Mouse (Mus musculus): ENCODE measurements around the gene Itgbl1. TPM values are rescaled to one million over a fixed set of nuclear protein-coding genes. Genes with fewer than 3 reads are reported as not detected.

The Itgbl1 gene
- polyA plus RNA-seq, 1 experiment from 2014 or later, result 0.07 TPM

- ATAC-seq (ENCODE audit: insufficient number of reproducible peaks, low FRiP score, low TSS enrichment, low read depth) (no peak), DNase-seq (ENCODE audit: low spot score) (no peak)
- H3K27ac ChIP-seq (replicated peaks; ENCODE audit: low read depth, low read length), result no peak overlapping the region
- H3K36me3 ChIP-seq (ENCODE audit: control insufficient read depth, insufficient read depth, low read length), result no peaks in the 10 kb centered on the region
- WGBS, result 86% methylated on average over 8 of the region's 8 CpGs
- no peak overlapping the region for H3K9ac ChIP-seq (ENCODE audit: low read length)
- no peak overlapping the region for H3K4me3 ChIP-seq (ENCODE audit: low read depth, low read length)
- no peak overlapping the region for H3K4me2 ChIP-seq (ENCODE audit: low read depth, severe bottlenecking)
- H3K27me3 ChIP-seq (ENCODE audit: control insufficient read depth, insufficient read depth, low read length), result no peaks in the 10 kb centered on the region
- H3K4me1 ChIP-seq (ENCODE audit: control insufficient read depth, insufficient read depth, low read length), result no peaks in the 10 kb centered on the region
- no peaks in the 10 kb centered on the region for H3K9me3 ChIP-seq (ENCODE audit: control insufficient read depth, low read length)
Observed at GRCm38 (mm10) chr14:123843675-123844425, 184.1 kb downstream of the Itgbl1 start.

- Histone ChIP-seq H3K4me2 (ENCODE audit: low read depth, severe bottlenecking) (no peak overlapping the region), H3K36me3 (ENCODE audit: control insufficient read depth, insufficient read depth, low read length) (no peaks in the 10 kb centered on the region), H3K4me1 (ENCODE audit: control insufficient read depth, insufficient read depth, low read length) (no peaks in the 10 kb centered on the region), H3K27me3 (ENCODE audit: control insufficient read depth, insufficient read depth, low read length) (no peaks in the 10 kb centered on the region), H3K9ac (ENCODE audit: low read length) (no peak overlapping the region), H3K4me3 (ENCODE audit: low read depth, low read length) (no peak overlapping the region), H3K9me3 (ENCODE audit: control insufficient read depth, low read length) (no peaks in the 10 kb centered on the region), H3K27ac (replicated peaks; ENCODE audit: low read depth, low read length) (no peak overlapping the region)
- DNase-seq (ENCODE audit: low spot score) (no peak), ATAC-seq (ENCODE audit: insufficient number of reproducible peaks, low FRiP score, low TSS enrichment, low read depth) (no peak)
- 81% methylated on average over 1 of the region's 1 CpGs for WGBS
Observed at GRCm38 (mm10) chr14:123864531-123864930, 204.8 kb downstream of the Itgbl1 start.

- no peaks in the 10 kb centered on the region for H3K27me3 ChIP-seq (ENCODE audit: control insufficient read depth, insufficient read depth, low read length)
- H3K4me2 ChIP-seq (ENCODE audit: low read depth, severe bottlenecking), result no peak overlapping the region
- no peak overlapping the region for H3K4me3 ChIP-seq (ENCODE audit: low read depth, low read length)
- WGBS, result 45% methylated on average over 6 of the region's 6 CpGs
- no peaks in the 10 kb centered on the region for H3K9me3 ChIP-seq (ENCODE audit: control insufficient read depth, low read length)
- H3K27ac ChIP-seq (replicated peaks; ENCODE audit: low read depth, low read length), result no peak overlapping the region
- H3K9ac ChIP-seq (ENCODE audit: low read length), result no peak overlapping the region
- no peaks in the 10 kb centered on the region for H3K36me3 ChIP-seq (ENCODE audit: control insufficient read depth, insufficient read depth, low read length)
- no peak for DNase-seq (ENCODE audit: low spot score)
- H3K4me1 ChIP-seq (ENCODE audit: control insufficient read depth, insufficient read depth, low read length), result no peaks in the 10 kb centered on the region
- ATAC-seq (ENCODE audit: insufficient number of reproducible peaks, low FRiP score, low TSS enrichment, low read depth), result no peak
Observed at GRCm38 (mm10) chr14:123865779-123866726, 206.3 kb downstream of the Itgbl1 start.

GRCm38 (mm10) chr14:123927903-123928302, 268.1 kb downstream of the Itgbl1 start:
- H3K9me3 ChIP-seq (ENCODE audit: control insufficient read depth, low read length), result no peaks in the 10 kb centered on the region
- H3K9ac ChIP-seq (ENCODE audit: low read length), result no peak overlapping the region
- H3K4me2 ChIP-seq (ENCODE audit: low read depth, severe bottlenecking), result no peak overlapping the region
- H3K27ac ChIP-seq (replicated peaks; ENCODE audit: low read depth, low read length), result no peak overlapping the region
- no peak overlapping the region for H3K4me3 ChIP-seq (ENCODE audit: low read depth, low read length)
- H3K36me3 ChIP-seq (ENCODE audit: control insufficient read depth, insufficient read depth, low read length), result no peaks in the 10 kb centered on the region
- H3K4me1 ChIP-seq (ENCODE audit: control insufficient read depth, insufficient read depth, low read length), result no peaks in the 10 kb centered on the region
- H3K27me3 ChIP-seq (ENCODE audit: control insufficient read depth, insufficient read depth, low read length), result no peaks in the 10 kb centered on the region
- DNase-seq (ENCODE audit: low spot score), result no peak
- ATAC-seq (ENCODE audit: insufficient number of reproducible peaks, low FRiP score, low TSS enrichment, low read depth), result no peak
- 89% methylated on average over 1 of the region's 1 CpGs for WGBS

DNA sequence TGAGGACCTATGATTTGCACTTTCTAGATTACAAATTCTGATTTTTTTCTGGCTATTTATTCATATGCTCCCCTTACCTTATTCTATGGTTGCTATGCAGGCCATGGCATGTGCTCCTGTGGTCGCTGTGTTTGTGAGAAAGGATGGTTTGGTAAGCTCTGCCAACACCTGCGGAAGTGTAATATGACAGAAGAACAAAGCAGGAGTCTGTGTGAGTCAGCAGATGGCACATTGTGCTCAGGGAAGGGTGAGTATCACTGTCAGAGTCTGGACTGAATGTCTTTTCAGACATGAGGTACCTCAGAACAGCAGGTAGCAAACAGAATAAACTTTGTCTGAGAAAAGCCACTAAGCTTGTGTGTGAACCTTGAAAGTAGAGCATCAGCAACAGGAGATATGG, 306.8 kb downstream of the Itgbl1 start:
- H3K4me2 ChIP-seq (ENCODE audit: low read depth, severe bottlenecking), result no peak overlapping the region
- 77% methylated on average over 2 of the region's 2 CpGs for WGBS
- H3K27ac ChIP-seq (replicated peaks; ENCODE audit: low read depth, low read length), result no peak overlapping the region
- H3K9ac ChIP-seq (ENCODE audit: low read length), result no peak overlapping the region
- H3K36me3 ChIP-seq (ENCODE audit: control insufficient read depth, insufficient read depth, low read length), result no peaks in the 10 kb centered on the region
- no peaks in the 10 kb centered on the region for H3K9me3 ChIP-seq (ENCODE audit: control insufficient read depth, low read length)
- DNase-seq (ENCODE audit: low spot score) (no peak), ATAC-seq (ENCODE audit: insufficient number of reproducible peaks, low FRiP score, low TSS enrichment, low read depth) (no peak)
- H3K27me3 ChIP-seq (ENCODE audit: control insufficient read depth, insufficient read depth, low read length), result no peaks in the 10 kb centered on the region
- no peaks in the 10 kb centered on the region for H3K4me1 ChIP-seq (ENCODE audit: control insufficient read depth, insufficient read depth, low read length)
- H3K4me3 ChIP-seq (ENCODE audit: low read depth, low read length), result no peak overlapping the region

DNA sequence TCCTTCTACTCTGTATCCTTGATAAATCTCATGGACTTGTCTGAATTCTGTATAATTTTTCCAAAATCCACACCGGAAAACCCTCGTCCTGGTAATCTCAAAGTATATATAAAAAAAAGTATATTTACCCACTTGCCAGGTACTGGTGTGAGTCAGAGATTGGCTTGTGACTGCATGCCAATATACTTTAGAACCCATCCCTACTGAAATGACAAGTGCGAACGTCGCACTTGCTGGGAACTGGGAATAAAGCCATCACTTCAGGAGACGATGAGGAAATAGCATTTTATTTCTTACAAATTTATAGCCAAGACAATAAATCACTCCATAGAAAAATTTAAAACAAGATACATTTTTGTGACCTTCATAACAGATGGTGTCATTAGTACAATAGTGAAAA, 308.2 kb downstream of the Itgbl1 start:
- ATAC-seq (ENCODE audit: insufficient number of reproducible peaks, low FRiP score, low TSS enrichment, low read depth) (no peak), DNase-seq (ENCODE audit: low spot score) (no peak)
- Histone ChIP-seq H3K4me3 (ENCODE audit: low read depth, low read length) (no peak overlapping the region), H3K27me3 (ENCODE audit: control insufficient read depth, insufficient read depth, low read length) (no peaks in the 10 kb centered on the region), H3K36me3 (ENCODE audit: control insufficient read depth, insufficient read depth, low read length) (no peaks in the 10 kb centered on the region), H3K4me2 (ENCODE audit: low read depth, severe bottlenecking) (no peak overlapping the region), H3K9ac (ENCODE audit: low read length) (no peak overlapping the region), H3K27ac (replicated peaks; ENCODE audit: low read depth, low read length) (no peak overlapping the region), H3K4me1 (ENCODE audit: control insufficient read depth, insufficient read depth, low read length) (no peaks in the 10 kb centered on the region), H3K9me3 (ENCODE audit: control insufficient read depth, low read length) (no peaks in the 10 kb centered on the region)
- whole genome bisulfite sequencing, result 86% methylated on average over 6 of the region's 6 CpGs

- H3K4me3 ChIP-seq (ENCODE audit: low read depth, low read length), result no peak overlapping the region
- H3K36me3 ChIP-seq (ENCODE audit: control insufficient read depth, insufficient read depth, low read length), result no peaks in the 10 kb centered on the region
- no peak overlapping the region for H3K9ac ChIP-seq (ENCODE audit: low read length)
- no peaks in the 10 kb centered on the region for H3K4me1 ChIP-seq (ENCODE audit: control insufficient read depth, insufficient read depth, low read length)
- no peaks in the 10 kb centered on the region for H3K9me3 ChIP-seq (ENCODE audit: control insufficient read depth, low read length)
- DNase-seq (ENCODE audit: low spot score) (no peak), ATAC-seq (ENCODE audit: insufficient number of reproducible peaks, low FRiP score, low TSS enrichment, low read depth) (no peak)
- H3K27ac ChIP-seq (replicated peaks; ENCODE audit: low read depth, low read length), result no peak overlapping the region
- 76% methylated on average over 2 of the region's 2 CpGs for WGBS
- H3K27me3 ChIP-seq (ENCODE audit: control insufficient read depth, insufficient read depth, low read length), result no peaks in the 10 kb centered on the region
- H3K4me2 ChIP-seq (ENCODE audit: low read depth, severe bottlenecking), result no peak overlapping the region
Observed at GRCm38 (mm10) chr14:123990591-123991195, 330.9 kb downstream of the Itgbl1 start.
